Mouse (Mus musculus) megakaryocyte-erythroid progenitor cell, adult 5-6 weeks (primary cell): ENCODE results near the gene Misp. TPM values are rescaled to one million over a fixed set of nuclear protein-coding genes. Genes with fewer than 3 reads are reported as not detected.

Source experiments
- ATAC-seq: replicated peaks from 2 replicates; pipeline ENCODE4 v1.8.0; 2016; ENCODE audit warnings: mild to moderate bottlenecking, inconsistent platforms; ENCODE audit not compliant: severe bottlenecking, poor library complexity, low FRiP score, low TSS enrichment
- total RNA-seq, 2 experiments: library from RNA; stranded (forward) in 1 of 2; stranded (reverse) in 1 of 2; fragments of 200-1000, 215-1000 nt in 1 of 2; fragments of >200 nt in 1 of 2; fragmentation: Nextera tagmentation in 1 of 2; gene quantifications; 2 replicates each; pipeline ENCODE4 v1.2.3; 2014 to 2017

Gene Misp
- total RNA-seq (2014; fragmentation: Nextera tagmentation), result not detected in 2 replicates
- total RNA-seq (2017), result not detected in 2 replicates

GRCm38 (mm10) chr10:79820782-79821181 is at the start of gene Misp:
Gene Misp (plus strand): TSS chr10:79820989.
- ATAC-seq, result no peak

DNA sequence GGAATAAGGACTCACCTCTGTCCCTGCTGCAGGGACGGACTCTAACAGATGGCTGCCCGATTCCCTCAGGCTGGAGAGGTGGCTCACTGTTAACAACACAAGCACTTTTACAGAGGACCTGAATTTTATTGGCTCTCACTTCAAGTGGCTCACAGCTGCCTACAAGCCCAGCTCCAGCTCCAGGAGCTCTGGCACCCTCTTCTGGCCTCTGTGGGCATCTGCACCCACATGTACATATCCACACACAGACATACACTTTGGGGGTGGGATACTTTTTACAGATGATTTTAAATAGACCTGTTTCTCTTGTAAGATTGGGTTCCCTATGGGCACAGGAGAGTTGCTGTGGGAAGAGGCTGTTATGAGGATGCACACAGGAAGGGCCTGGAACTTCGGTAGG is 48.5 kb upstream of the Misp start:
- ATAC-seq, result no peak

DNA sequence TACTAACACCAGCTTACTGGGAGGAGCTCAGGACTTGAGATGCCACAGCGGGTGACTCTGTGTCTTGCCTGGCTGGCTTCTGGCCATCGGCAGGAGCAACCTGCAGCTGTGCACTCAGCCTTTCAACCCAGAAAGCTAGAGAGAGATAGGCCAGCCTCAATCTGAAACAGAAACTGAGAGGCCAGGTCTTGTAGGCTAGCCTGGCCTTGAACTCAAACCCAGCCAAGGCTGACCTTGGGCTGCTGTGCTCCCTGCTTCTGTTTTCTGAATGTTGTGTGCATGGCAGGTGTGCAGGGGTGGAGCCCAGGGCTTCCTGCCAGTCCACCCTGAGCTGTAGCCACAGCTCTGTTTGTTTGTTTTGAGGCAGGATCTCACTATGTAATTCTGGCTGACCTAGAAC is 47.6 kb upstream of the Misp start:
- no peak for ATAC-seq

- ATAC-seq, result no peak
These were observed 46.1 kb upstream of the Misp start for GRCm38 (mm10) chr10:79774486-79775279.

GRCm38 (mm10) chr10:79777103-79777531 is 43.7 kb upstream of the Misp start, which contains the start of gene Fstl3:
Gene Fstl3 (plus strand): TSS chr10:79777272.
- no peak for ATAC-seq

- ATAC-seq, result no peak
These were observed 42.8 kb upstream of the Misp start for GRCm38 (mm10) chr10:79778006-79778405.

DNA sequence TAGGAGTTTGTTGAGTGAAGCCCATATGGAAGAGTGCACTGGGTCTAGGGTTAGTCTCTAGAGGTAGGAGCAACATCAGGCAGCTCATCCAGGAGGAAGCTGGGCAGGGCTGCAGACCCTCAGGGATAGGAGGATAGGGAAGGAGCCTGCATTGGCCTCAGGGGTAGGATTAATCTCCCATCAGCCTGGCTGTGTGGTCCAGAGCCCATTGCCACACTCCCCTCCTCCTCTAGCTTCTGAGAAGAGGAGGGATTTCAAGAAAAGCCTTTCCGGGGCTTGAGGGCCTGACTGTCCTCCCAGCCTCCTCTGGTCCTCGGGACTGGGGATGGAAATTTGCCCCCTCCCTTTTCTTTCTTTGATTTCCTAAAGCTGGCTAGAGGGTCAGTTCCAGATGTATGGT is 41.6 kb upstream of the Misp start:
- no peak for ATAC-seq

DNA sequence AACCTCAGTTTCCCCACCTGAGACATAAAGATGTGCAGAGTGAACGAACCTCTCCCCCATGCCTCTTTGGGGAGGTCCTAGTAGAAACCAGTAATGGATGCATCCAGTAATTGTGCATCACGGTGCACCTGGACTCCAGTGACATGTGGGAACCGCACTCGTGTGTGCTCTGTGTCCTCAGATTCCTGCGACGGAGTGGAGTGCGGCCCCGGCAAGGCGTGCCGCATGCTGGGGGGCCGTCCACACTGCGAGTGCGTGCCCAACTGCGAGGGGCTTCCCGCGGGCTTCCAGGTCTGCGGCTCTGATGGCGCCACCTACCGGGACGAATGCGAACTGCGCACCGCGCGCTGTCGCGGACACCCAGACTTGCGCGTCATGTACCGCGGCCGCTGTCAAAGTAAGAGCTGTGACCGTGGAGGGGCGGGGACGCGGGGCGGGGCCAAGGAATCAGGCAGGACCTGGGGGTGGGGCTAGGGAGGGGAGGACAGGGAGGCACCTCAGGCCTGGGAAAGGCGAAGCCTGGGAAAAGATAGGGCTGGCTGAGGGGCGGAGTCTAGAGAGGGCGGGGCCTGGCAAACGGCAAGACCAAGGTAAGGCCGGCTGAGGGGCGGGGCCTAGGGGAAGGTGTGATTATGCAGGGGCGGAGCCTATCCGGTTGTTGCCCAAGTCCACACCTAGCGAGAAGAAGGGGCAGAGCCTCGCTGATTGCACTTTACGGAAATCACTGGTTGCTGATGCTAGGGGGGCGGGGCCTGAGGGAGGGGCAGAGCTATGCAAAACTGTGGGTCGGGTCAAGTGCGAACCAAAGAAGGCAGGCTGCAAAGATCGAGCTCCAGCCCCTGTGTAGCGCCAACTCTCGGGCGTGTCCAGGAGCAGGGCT is 40.8 kb upstream of the Misp start:
- ATAC-seq, result peak; percentile 78

DNA sequence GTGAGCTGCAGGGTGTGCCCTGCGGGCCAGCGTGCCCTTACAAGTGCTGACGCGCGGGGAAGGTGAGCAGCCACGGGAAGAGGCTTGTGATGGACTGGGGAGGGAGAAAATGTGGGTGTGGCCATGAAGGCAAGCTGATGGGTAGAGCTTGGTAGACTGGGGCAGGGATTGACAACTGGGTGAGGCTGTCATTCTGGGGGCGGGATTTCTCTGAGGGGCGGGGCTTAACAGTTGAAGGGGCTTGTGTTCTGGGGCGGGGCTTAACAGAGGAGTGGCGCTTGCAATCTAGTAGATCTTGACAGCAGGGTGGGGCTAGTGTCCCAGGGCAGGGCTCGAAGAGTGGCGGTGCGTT is 40.1 kb upstream of the Misp start:
- peak; percentile 75 for ATAC-seq

- no peak for ATAC-seq
These were observed 39.6 kb upstream of the Misp start for GRCm38 (mm10) chr10:79781139-79781538.

- no peak for ATAC-seq
These were observed 38.8 kb upstream of the Misp start for GRCm38 (mm10) chr10:79781956-79782355.

DNA sequence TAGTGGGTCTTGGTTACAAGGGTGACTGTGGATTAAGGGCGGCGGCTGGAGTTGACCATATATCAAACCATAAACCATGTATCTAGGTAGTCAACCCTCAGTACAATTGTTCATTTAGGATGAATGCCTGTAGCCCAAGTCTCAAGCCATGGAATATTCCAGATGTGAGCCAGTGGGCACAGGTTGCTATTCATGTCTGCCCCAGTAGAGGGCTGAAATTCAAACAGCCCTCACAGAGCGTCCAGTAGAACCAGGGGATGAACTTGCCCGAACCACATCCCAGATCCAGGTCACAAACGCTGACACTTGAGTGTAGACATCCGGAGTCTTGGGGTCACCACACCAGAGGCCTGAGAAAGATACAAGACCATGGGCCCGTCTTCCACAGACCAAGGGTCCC is 37.7 kb upstream of the Misp start:
- ATAC-seq, result no peak

GRCm38 (mm10) chr10:79783920-79784800 is 36.6 kb upstream of the Misp start:
- no peak for ATAC-seq

GRCm38 (mm10) chr10:79788386-79789158 is 32.2 kb upstream of the Misp start:
- ATAC-seq, result peak; percentile 24; the same call in 1 of the 2 replicates

DNA sequence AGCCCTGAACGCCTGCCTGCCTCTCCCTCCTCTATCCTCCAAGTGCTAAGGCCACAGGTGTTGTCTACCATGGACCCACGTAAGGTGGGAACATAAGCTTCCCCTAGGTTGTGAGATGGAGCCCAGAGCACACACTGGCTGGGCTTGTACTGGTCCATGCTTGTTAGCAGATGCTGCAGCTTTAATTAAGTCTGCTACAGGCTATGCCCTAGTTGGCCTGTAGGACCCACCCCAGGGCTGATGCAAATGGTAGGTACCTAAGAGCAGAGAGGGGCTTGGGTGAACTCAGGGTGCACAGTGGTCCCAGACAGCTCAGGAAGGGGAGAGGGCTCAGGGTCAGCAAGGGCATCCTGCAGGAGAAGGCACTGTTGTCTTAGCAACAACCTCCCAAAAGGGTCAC is 31.2 kb upstream of the Misp start:
- ATAC-seq, result no peak

GRCm38 (mm10) chr10:79790861-79791260 is 29.9 kb upstream of the Misp start, which contains the start of gene Prss57:
Gene Prss57 (minus strand): TSS chr10:79790961.
- ATAC-seq, result no peak

- no peak for ATAC-seq
These were observed 28.3 kb upstream of the Misp start for GRCm38 (mm10) chr10:79792339-79793040.

- peak; percentile 32; the same call in 1 of the 2 replicates for ATAC-seq
These were observed 27.6 kb upstream of the Misp start, which contains the start of gene Palm for GRCm38 (mm10) chr10:79793051-79793737. Gene Palm (plus strand): TSS chr10:79793572.
